ENCODE assay signal across 19 mouse cellular contexts in genomic region chr11:107437723-107438122, GRCm38 (mm10). TPM values are rescaled to one million over a fixed set of nuclear protein-coding genes. Genes with fewer than 3 reads are reported as not detected.
A peak's percentile ranks its signal among the peaks of the same experiment; 100 is the strongest.
DNase-seq lines count a peak whose midpoint lies in the region; ATAC-seq and TF ChIP-seq lines count a peak whose summit lies in the region.
"Had no signal": no experiment of that assay in that cellular context is flagged by ENCODE, and none has a peak within 500 bp of the region (broad histone marks: within the 10 kb centered on the region; RNA-seq: fewer than 3 reads in every experiment).

No protein-coding gene starts in this region.

- no peak for TF ChIP-seq POLR2A in thymus, adult 2 months (IDR thresholded peaks at IDR 0.05; ENCODE audit: control insufficient read depth, extremely low read depth, insufficient read depth, low read length, poor library complexity)

- no peak overlapping the region for H3K27ac ChIP-seq in forebrain, embryonic 15.5 days (replicated peaks)
- H3K27ac ChIP-seq in forebrain, embryonic 10.5 days, result no peak overlapping the region
- H3K27ac ChIP-seq in hindbrain, postnatal 0 days, result no peak overlapping the region
- no peak overlapping the region for H3K27ac ChIP-seq in hindbrain, embryonic 13.5 days
- no peak overlapping the region for H3K27ac ChIP-seq in thymus, adult 2 months (ENCODE audit: control insufficient read depth, insufficient read depth, low read length)
- H3K27ac ChIP-seq: hindbrain, embryonic 15.5 days; layer of hippocampus, adult 2 months; liver, embryonic 12.5 days; neural tube, embryonic 12.5 days had no signal

- peaks cover 16% of the 10 kb centered on the region for H3K4me1 ChIP-seq in forebrain, embryonic 15.5 days
- peaks cover 6% of the 10 kb centered on the region for H3K4me1 ChIP-seq in forebrain, embryonic 10.5 days
- no peaks in the 10 kb centered on the region; the same call in 1 of the 2 replicates for H3K4me1 ChIP-seq in hindbrain, postnatal 0 days (ENCODE audit: insufficient read depth, low read length)
- H3K4me1 ChIP-seq in hindbrain, embryonic 13.5 days (replicated peaks), result peaks cover 13% of the 10 kb centered on the region
- peaks cover 9% of the 10 kb centered on the region for H3K4me1 ChIP-seq in thymus, adult 2 months (replicated peaks; ENCODE audit: control insufficient read depth, insufficient read depth, low read length)

- no peaks in the 10 kb centered on the region for H3K36me3 ChIP-seq in forebrain, embryonic 15.5 days
- peaks cover 12% of the 10 kb centered on the region for H3K36me3 ChIP-seq in forebrain, embryonic 10.5 days (replicated peaks)
- H3K36me3 ChIP-seq in hindbrain, postnatal 0 days (ENCODE audit: insufficient read depth, low read length), result no peaks in the 10 kb centered on the region
- no peaks in the 10 kb centered on the region for H3K36me3 ChIP-seq in hindbrain, embryonic 13.5 days
- no peaks in the 10 kb centered on the region for H3K36me3 ChIP-seq in thymus, adult 2 months (ENCODE audit: control insufficient read depth, insufficient read depth, low read length)
- H3K36me3 ChIP-seq: hindbrain, embryonic 15.5 days; liver, embryonic 12.5 days; neural tube, embryonic 12.5 days had no signal

- no peak overlapping the region for H3K4me2 ChIP-seq in forebrain, embryonic 15.5 days (replicated peaks)
- H3K4me2 ChIP-seq in hindbrain, postnatal 0 days (ENCODE audit: low read depth, low read length), result no peak overlapping the region
- H3K4me2 ChIP-seq in hindbrain, embryonic 13.5 days, result no peak overlapping the region
- H3K4me2 ChIP-seq: hindbrain, embryonic 15.5 days; liver, embryonic 12.5 days; neural tube, embryonic 12.5 days had no signal

- 26% methylated on average over 4 of the region's 4 CpGs for WGBS in forebrain, embryonic 15.5 days
- 89% methylated on average over 4 of the region's 4 CpGs for WGBS in forebrain, embryonic 10.5 days
- WGBS in hindbrain, postnatal 0 days, result 27% methylated on average over 4 of the region's 4 CpGs
- WGBS in hindbrain, embryonic 13.5 days, result 58% methylated on average over 4 of the region's 4 CpGs
- WGBS in thymus, adult 2 months, result 96% methylated on average over 4 of the region's 4 CpGs

- peak; percentile 46; the same call in 1 of the 2 replicates for ATAC-seq in forebrain, embryonic 15.5 days (replicated peaks)
- ATAC-seq in hindbrain, postnatal 0 days, result no peak
- no peak for ATAC-seq in hindbrain, embryonic 13.5 days (ENCODE audit: low FRiP score)
- ATAC-seq: CD4-positive, CD25-positive, alpha-beta regulatory T cell, adult 4 months; liver, embryonic 12.5 days; midbrain, embryonic 16.5 days; Patski had no signal

- no peaks in the 10 kb centered on the region for H3K9me3 ChIP-seq in forebrain, embryonic 15.5 days
- H3K9me3 ChIP-seq in forebrain, embryonic 10.5 days, result peaks cover 4% of the 10 kb centered on the region; the same call in 1 of the 2 replicates
- no peaks in the 10 kb centered on the region for H3K9me3 ChIP-seq in hindbrain, postnatal 0 days (ENCODE audit: low read length)
- no peaks in the 10 kb centered on the region for H3K9me3 ChIP-seq in hindbrain, embryonic 13.5 days
- H3K9me3 ChIP-seq: hindbrain, embryonic 15.5 days had no signal

- no peak for TF ChIP-seq CTCF in hindbrain, postnatal 0 days (IDR thresholded peaks at IDR 0.05; ENCODE audit: low read depth)
- no peak for TF ChIP-seq CTCF in thymus, adult 2 months (IDR thresholded peaks at IDR 0.05; ENCODE audit: borderline replicate concordance, control insufficient read depth, extremely low read depth, insufficient read depth, low read length, poor library complexity)

- H3K9ac ChIP-seq in forebrain, embryonic 15.5 days (replicated peaks), result no peak overlapping the region
- no peak overlapping the region for H3K9ac ChIP-seq in hindbrain, postnatal 0 days (replicated peaks; ENCODE audit: low read length)
- H3K9ac ChIP-seq in hindbrain, embryonic 13.5 days, result no peak overlapping the region
- H3K9ac ChIP-seq: hindbrain, embryonic 15.5 days; liver, embryonic 12.5 days; neural tube, embryonic 12.5 days had no signal

- no peak overlapping the region for H3K4me3 ChIP-seq in forebrain, embryonic 15.5 days
- no peak overlapping the region for H3K4me3 ChIP-seq in forebrain, embryonic 10.5 days
- H3K4me3 ChIP-seq in hindbrain, postnatal 0 days (ENCODE audit: low read length), result no peak overlapping the region
- H3K4me3 ChIP-seq in hindbrain, embryonic 13.5 days, result no peak overlapping the region
- no peak overlapping the region for H3K4me3 ChIP-seq in thymus, adult 2 months (ENCODE audit: control insufficient read depth, insufficient read depth, low read length)
- H3K4me3 ChIP-seq: hindbrain, embryonic 15.5 days; layer of hippocampus, adult 2 months; liver, embryonic 12.5 days; neural tube, embryonic 12.5 days had no signal

- DNase-seq in forebrain, embryonic 10.5 days (ENCODE audit: extremely low spot score, low spot score), result no peak
- peak; percentile 48 for DNase-seq in hindbrain, postnatal 0 days (ENCODE audit: low spot score)
- DNase-seq in 3T3-L1 (ENCODE audit: low read depth, low spot score), result peak; percentile 54
- DNase-seq in Muller cell, postnatal 12 days (ENCODE audit: inconsistent ontology term), result peak; percentile 53
- DNase-seq in urinary bladder, postnatal 36 days (ENCODE audit: low spot score in 2 of 2), result no peak
- DNase-seq in thymus, adult 2 months, result no peak
- DNase-seq: cerebellum, postnatal 25 days; kidney, adult 8-10 months; lung, postnatal 4 days; thymus, postnatal 14 days had no signal

- H3K27me3 ChIP-seq in forebrain, embryonic 15.5 days, result no peaks in the 10 kb centered on the region
- no peaks in the 10 kb centered on the region for H3K27me3 ChIP-seq in forebrain, embryonic 10.5 days (ENCODE audit: poor library complexity, severe bottlenecking)
- no peaks in the 10 kb centered on the region for H3K27me3 ChIP-seq in hindbrain, postnatal 0 days (ENCODE audit: insufficient read depth, low read length)
- no peaks in the 10 kb centered on the region for H3K27me3 ChIP-seq in hindbrain, embryonic 13.5 days
- no peaks in the 10 kb centered on the region for H3K27me3 ChIP-seq in thymus, adult 2 months (ENCODE audit: control insufficient read depth, insufficient read depth, low read length)
- H3K27me3 ChIP-seq: hindbrain, embryonic 15.5 days; liver, embryonic 12.5 days; neural tube, embryonic 12.5 days; Patski had no signal

RNA-seq across cellular contexts. Expression of gene Pitpnc1, which starts 32.8 kb away (rescaled TPM):
- polyA plus RNA-seq in forebrain, embryonic 15.5 days (2015; fragmentation: Nextera tagmentation; extraction: Ambion mirVana), result 43.4 and 46.7 TPM in 2 replicates
- polyA plus RNA-seq in forebrain, embryonic 10.5 days (2016; fragmentation: Nextera tagmentation; extraction: Ambion mirVana), result 26.8 and 32.0 TPM in 2 replicates
- 41.0 and 42.2 TPM in 2 replicates for total RNA-seq in hindbrain, postnatal 0 days (2014; rRNA removed)
- polyA plus RNA-seq in hindbrain, postnatal 0 days (2015; fragmentation: Nextera tagmentation; extraction: Ambion mirVana), result 43.6 and 44.8 TPM in 2 replicates
- polyA plus RNA-seq in hindbrain, embryonic 13.5 days (2015; fragmentation: Nextera tagmentation; extraction: Ambion mirVana), result 33.9 and 35.2 TPM in 2 replicates
- 11.3 and 12.2 TPM in 2 replicates for polyA plus RNA-seq in thymus, adult 2 months (2012; rRNA removed)

RNA-seq across cellular contexts. Expression of gene Psmd12, which starts 41.6 kb away (rescaled TPM):
- polyA plus RNA-seq in forebrain, embryonic 15.5 days (2015; fragmentation: Nextera tagmentation; extraction: Ambion mirVana), result 149 TPM in 2 replicates
- polyA plus RNA-seq in forebrain, embryonic 10.5 days (2016; fragmentation: Nextera tagmentation; extraction: Ambion mirVana), result 231 and 246 TPM in 2 replicates
- total RNA-seq in hindbrain, postnatal 0 days (2014; rRNA removed), result 26.9 and 27.2 TPM in 2 replicates
- polyA plus RNA-seq in hindbrain, postnatal 0 days (2015; fragmentation: Nextera tagmentation; extraction: Ambion mirVana), result 149 and 153 TPM in 2 replicates
- 158 and 163 TPM in 2 replicates for polyA plus RNA-seq in hindbrain, embryonic 13.5 days (2015; fragmentation: Nextera tagmentation; extraction: Ambion mirVana)
- 15.8 and 17.0 TPM in 2 replicates for polyA plus RNA-seq in thymus, adult 2 months (2012; rRNA removed)

Comparison
In these comparisons a context has a peak if more than half of its experiments do, and no peak if none do; other contexts are left out.
1. DNase-seq: peak in hindbrain, postnatal 0 days (single experiment), 3T3-L1 (single experiment) and Muller cell, postnatal 12 days (single experiment); none in forebrain, embryonic 10.5 days (single experiment), urinary bladder, postnatal 36 days (0 of 2) and thymus, adult 2 months (single experiment).